Mouse (Mus musculus) midbrain, embryonic 12.5 days (tissue): Measurements from ENCODE around the gene Vmn1r202. TPM values are rescaled to one million over a fixed set of nuclear protein-coding genes. Genes with fewer than 3 reads are reported as not detected.
A peak's percentile ranks its signal among the peaks of the same experiment; 100 is the strongest.
"Not testable (repeated sequence)": the region's sequence is repeated elsewhere in the genome, so short reads cannot be mapped to it uniquely, and the experiment has no call there.

ENCODE experiments used
- ATAC-seq: fragments of 200-750 bp; cut with Nextera tagmentation; 2 replicates; pipeline ENCODE4 v1.8.0; 2017; ENCODE audit warnings: low read depth, moderate TSS enrichment, moderate library complexity; ENCODE audit not compliant: low FRiP score
- H3K27ac ChIP-seq: fragments of 300-500 bp; sonication (generic); replicated peaks from 2 replicates; pipeline ENCODE4 v1.5.1; 2016; ENCODE audit warnings: mild to moderate bottlenecking
- H3K27me3 ChIP-seq: fragments of 300-500 bp; sonication (generic); 2 replicates; pipeline ENCODE4 v1.6.1; 2016; ENCODE audit warnings: mild to moderate bottlenecking
- H3K36me3 ChIP-seq: fragments of 300-500 bp; sonication (generic); 2 replicates; pipeline ENCODE4 v1.6.1; 2016
- H3K4me1 ChIP-seq: fragments of 300-500 bp; sonication (generic); 2 replicates; pipeline ENCODE4 v1.6.1; 2016
- H3K4me2 ChIP-seq: fragments of 300-500 bp; sonication (generic); replicated peaks from 2 replicates; pipeline ENCODE4 v1.6.1; 2016; ENCODE audit warnings: mild to moderate bottlenecking, moderate library complexity
- H3K4me3 ChIP-seq: fragments of 300-500 bp; sonication (generic); 2 replicates; pipeline ENCODE4 v1.5.1; 2016; ENCODE audit warnings: mild to moderate bottlenecking
- H3K9ac ChIP-seq: fragments of 300-500 bp; sonication (generic); replicated peaks from 2 replicates; pipeline ENCODE4 v1.6.1; 2016; ENCODE audit warnings: mild to moderate bottlenecking, moderate library complexity
- H3K9me3 ChIP-seq: fragments of 300-500 bp; sonication (generic); 2 replicates; pipeline ENCODE4 v1.6.1; 2016; ENCODE audit warnings: mild to moderate bottlenecking
- WGBS: fragments of 180-500 bp; shearing (Covaris S2); methylation state at CpG from one replicate; pipeline ENCODE4 v1.1.7; 2016; 5-methylcytosine and 5-hydroxymethylcytosine counted together
- polyA plus RNA-seq: library from polyadenylated mRNA; unstranded; fragments of >200 nt; fragmentation: Nextera tagmentation; extraction: Ambion mirVana; gene quantifications from 2 replicates; pipeline ENCODE4 v1.2.1, GENCODE M21; 2016

Gene Vmn1r202
- polyA plus RNA-seq, result not detected in 2 replicates

DNA sequence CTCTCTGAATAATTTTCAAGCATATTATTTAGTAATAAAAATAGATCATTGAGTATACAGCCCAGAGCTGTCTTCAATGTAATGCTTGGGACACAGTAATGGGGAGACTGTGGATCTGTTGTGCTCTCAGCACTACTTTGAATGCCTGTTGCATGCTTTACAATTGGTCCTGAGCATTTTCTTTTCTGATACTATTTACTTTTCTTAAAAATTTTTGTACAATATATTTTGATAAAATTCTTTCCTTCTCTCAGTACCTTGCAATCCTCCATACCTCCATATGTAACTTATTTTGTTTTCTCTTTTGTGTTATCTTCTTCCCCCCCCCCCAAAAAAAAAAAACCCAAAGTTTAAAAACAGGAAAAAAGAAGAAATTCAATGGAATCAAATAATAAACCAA is at the start of gene Vmn1r202:
Gene Vmn1r202 (minus strand): TSS at position 101 of the 400 bp plus-strand sequence.
- H3K4me2 ChIP-seq, result no peak within 1 kb of the TSS
- no peaks in the 10 kb centered on the region for H3K4me1 ChIP-seq
- H3K27ac ChIP-seq, result no peak within 1 kb of the TSS
- no peak within 1 kb of the TSS for H3K4me3 ChIP-seq
- no peaks in the 10 kb centered on the region for H3K36me3 ChIP-seq
- H3K9ac ChIP-seq, result no peak within 1 kb of the TSS
- H3K9me3 ChIP-seq, result no peaks in the 10 kb centered on the region
- no peaks in the 10 kb centered on the region for H3K27me3 ChIP-seq
- ATAC-seq, result no peak

DNA sequence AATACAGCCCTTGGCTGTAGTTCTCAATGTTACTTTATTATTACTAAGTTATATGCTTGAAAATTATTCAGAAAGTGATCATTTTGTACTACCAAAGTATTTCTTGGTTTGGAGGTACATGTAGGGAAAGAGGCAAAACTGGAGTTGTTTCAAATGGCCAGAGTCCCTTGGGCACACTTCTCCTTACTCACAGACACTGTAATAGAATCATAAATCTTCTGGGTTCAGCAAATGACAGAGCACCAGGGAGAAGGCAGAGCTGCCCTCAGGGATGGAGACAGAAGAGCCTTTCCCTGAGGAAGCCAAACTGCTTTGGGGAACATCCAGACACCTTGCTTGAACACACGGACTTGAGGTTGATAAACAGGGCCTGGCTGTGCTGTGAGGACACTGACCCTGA is 47.7 kb upstream of the Vmn1r202 start, which contains the start of gene Vmn1r204:
Gene Vmn1r204 (plus strand): TSS at position 301 of the 400 bp plus-strand sequence.
- H3K4me2 ChIP-seq, H3K4me1 ChIP-seq, ATAC-seq, H3K36me3 ChIP-seq, H3K27me3 ChIP-seq, H3K9me3 ChIP-seq, H3K4me3 ChIP-seq, H3K9ac ChIP-seq, H3K27ac ChIP-seq: not testable (repeated sequence)
- WGBS, result 79% methylated on average over 1 of the region's 1 CpGs

DNA sequence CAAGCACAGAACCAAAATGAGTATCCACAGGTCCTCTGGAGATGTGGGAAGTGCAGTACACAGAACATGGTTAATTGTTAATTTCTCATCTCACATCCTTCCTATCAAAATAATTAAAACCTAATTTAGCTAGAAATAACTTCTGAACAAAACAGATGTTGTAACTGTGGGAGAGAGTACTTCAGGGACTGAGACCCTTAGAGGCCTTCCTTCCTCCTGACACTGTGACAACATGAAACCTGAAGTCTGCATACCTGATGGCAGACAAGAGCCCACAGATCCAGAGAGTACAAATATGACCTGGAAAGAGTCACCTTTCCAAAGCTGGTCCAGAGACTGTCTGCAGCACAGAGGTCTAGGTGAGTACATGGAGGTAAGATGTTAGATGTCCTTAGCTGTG is 12.6 kb upstream of the Vmn1r202 start, which contains the start of gene Vmn1r203:
Gene Vmn1r203 (plus strand): TSS at position 301 of the 400 bp plus-strand sequence.
- no peak within 1 kb of the TSS for H3K9ac ChIP-seq
- no peaks in the 10 kb centered on the region for H3K27me3 ChIP-seq
- no peak for ATAC-seq
- H3K4me2 ChIP-seq, result no peak within 1 kb of the TSS
- no peaks in the 10 kb centered on the region for H3K9me3 ChIP-seq
- H3K4me3 ChIP-seq, result no peak within 1 kb of the TSS
- H3K36me3 ChIP-seq, result no peaks in the 10 kb centered on the region
- no peaks in the 10 kb centered on the region for H3K4me1 ChIP-seq
- H3K27ac ChIP-seq, result no peak within 1 kb of the TSS

DNA sequence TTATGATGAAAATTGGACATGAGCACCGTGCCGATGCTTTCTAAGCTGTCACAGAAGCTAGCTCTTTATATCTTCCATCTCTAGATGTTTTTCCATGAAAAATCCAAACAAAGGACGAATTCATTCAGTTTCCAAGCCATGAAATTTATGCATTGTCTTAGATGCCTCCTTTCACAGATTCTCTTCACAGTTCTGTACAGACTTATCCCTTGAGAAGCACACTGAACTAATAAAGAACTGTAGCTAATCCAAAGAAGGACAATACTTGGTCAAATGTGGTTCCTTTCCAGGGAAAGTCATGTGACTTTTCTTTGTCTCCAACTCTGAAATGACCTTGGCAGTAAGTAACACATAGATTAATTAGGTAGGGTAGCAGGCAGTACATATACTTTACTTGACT is 2.8 kb downstream of the Vmn1r202 start:
- peak; percentile 89 for ATAC-seq
- Histone ChIP-seq H3K9ac (no peak overlapping the region), H3K27me3 (no peaks in the 10 kb centered on the region), H3K4me2 (no peak overlapping the region), H3K27ac (no peak overlapping the region), H3K36me3 (no peaks in the 10 kb centered on the region), H3K4me1 (no peaks in the 10 kb centered on the region), H3K4me3 (no peak overlapping the region), H3K9me3 (no peaks in the 10 kb centered on the region)
- WGBS, result 58% methylated on average over 3 of the region's 3 CpGs

DNA sequence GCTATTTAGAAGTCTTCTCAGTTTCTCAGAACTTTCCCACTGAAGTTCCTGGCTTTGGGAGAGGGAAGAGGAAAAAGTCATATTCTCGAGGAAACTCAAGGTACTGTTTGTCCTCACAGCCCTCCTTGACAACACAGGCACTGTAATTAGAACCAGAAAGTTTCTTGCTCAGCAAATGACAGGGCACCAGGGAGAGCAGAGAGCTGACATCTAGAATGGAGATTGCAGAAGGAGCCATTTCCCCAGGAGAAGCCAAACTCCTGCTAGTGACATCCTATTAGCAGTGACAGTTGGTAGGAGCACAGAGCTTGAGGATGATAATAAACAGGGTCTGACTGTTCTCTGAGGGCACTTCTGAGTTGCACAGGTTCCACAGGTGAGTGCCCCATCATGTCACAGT is 33.6 kb downstream of the Vmn1r202 start, which contains the start of gene Vmn1r201:
Gene Vmn1r201 (plus strand): TSS at position 301 of the 400 bp plus-strand sequence.
- Histone ChIP-seq H3K4me2 (no peak within 1 kb of the TSS), H3K9me3 (no peaks in the 10 kb centered on the region), H3K4me3 (no peak within 1 kb of the TSS), H3K27me3 (no peaks in the 10 kb centered on the region), H3K27ac (no peak within 1 kb of the TSS), H3K4me1 (no peaks in the 10 kb centered on the region), H3K9ac (no peak within 1 kb of the TSS), H3K36me3 (no peaks in the 10 kb centered on the region)
- ATAC-seq, result no peak
- 80% methylated on average over 1 of the region's 1 CpGs for WGBS

DNA sequence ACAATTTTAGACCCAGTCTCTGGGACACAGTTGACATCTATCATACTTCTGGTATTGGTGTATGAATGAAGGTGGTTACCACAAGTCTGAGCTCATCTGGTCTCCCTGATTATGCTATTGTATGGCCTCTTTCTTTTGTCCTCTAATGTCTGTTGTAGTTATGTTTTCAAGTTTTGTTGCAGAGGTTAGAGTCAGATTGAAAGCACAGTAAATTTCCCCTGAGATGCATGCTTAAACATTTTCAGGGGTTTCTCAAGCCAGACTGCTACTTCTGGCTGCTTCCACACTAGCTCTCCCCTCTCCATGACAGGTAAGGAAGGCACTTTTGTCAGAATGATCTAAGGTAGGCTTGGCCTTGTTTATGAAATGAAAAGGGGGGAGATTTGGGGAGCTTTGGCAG is 50.0 kb downstream of the Vmn1r202 start:
- Histone ChIP-seq H3K36me3 (no peaks in the 10 kb centered on the region), H3K9ac (no peak overlapping the region), H3K4me2 (no peak overlapping the region), H3K27ac (no peak overlapping the region), H3K27me3 (no peaks in the 10 kb centered on the region), H3K4me1 (no peaks in the 10 kb centered on the region), H3K4me3 (no peak overlapping the region), H3K9me3 (no peaks in the 10 kb centered on the region)
- ATAC-seq, result no peak

Other genes with a start within 250 kb of the Vmn1r202 start
- not detected in 2 replicates for gene Vmn1r195, start 234.9 kb downstream of the Vmn1r202 start, polyA plus RNA-seq
- not detected in 2 replicates for gene Vmn1r196, start 215.5 kb downstream of the Vmn1r202 start, polyA plus RNA-seq
- gene Vmn1r197, start 180.8 kb downstream of the Vmn1r202 start, polyA plus RNA-seq, result not detected in 2 replicates
- gene Vmn1r198, start 155.0 kb downstream of the Vmn1r202 start, polyA plus RNA-seq, result not detected in 2 replicates
- gene Vmn1r199, start 125.6 kb downstream of the Vmn1r202 start, polyA plus RNA-seq, result not detected in 2 replicates
- gene Vmn1r200, start 115.0 kb downstream of the Vmn1r202 start, polyA plus RNA-seq, result not detected in 2 replicates
- gene Vmn1r201, start 33.5 kb downstream of the Vmn1r202 start, polyA plus RNA-seq, result not detected in 2 replicates
- gene Vmn1r203, start 12.7 kb upstream of the Vmn1r202 start, polyA plus RNA-seq, result not detected in 2 replicates
- gene Vmn1r204, start 47.8 kb upstream of the Vmn1r202 start, polyA plus RNA-seq, result not detected in 2 replicates
- gene Vmn1r205, start 87.6 kb upstream of the Vmn1r202 start, polyA plus RNA-seq, result not detected in 2 replicates
- gene Vmn1r206, start 118.9 kb upstream of the Vmn1r202 start, polyA plus RNA-seq, result not detected in 2 replicates
- gene Vmn1r207-ps, start 224.2 kb upstream of the Vmn1r202 start, polyA plus RNA-seq, result not detected in 2 replicates